Mouse (Mus musculus) kidney, postnatal 0 days (tissue): ENCODE measurements around the gene Neurl2. TPM values are rescaled to one million over a fixed set of nuclear protein-coding genes. Genes with fewer than 3 reads are reported as not detected.
A peak's percentile ranks its signal among the peaks of the same experiment; 100 is the strongest.

ENCODE experiments used
- ATAC-seq: fragments of 200-750 bp; cut with Nextera tagmentation; replicated peaks from 2 replicates; pipeline ENCODE4 v1.8.0; 2017; ENCODE audit warnings: low read depth, moderate number of reproducible peaks, moderate TSS enrichment, moderate library complexity; ENCODE audit not compliant: low FRiP score
- DNase-seq: peaks from one replicate; pipeline ENCODE4 v3.0.0-alpha.2; 2016; ENCODE audit warnings: low spot score
- H3K27ac ChIP-seq: fragments of 300-500 bp; sonication (generic); 2 replicates; pipeline ENCODE4 v1.5.1; 2014; ENCODE audit warnings: mild to moderate bottlenecking
- H3K27me3 ChIP-seq: fragments of 300-500 bp; sonication (generic); 2 replicates; pipeline ENCODE4 v1.6.1; 2014; ENCODE audit warnings: low read length, mixed read lengths; ENCODE audit not compliant: insufficient read depth
- H3K36me3 ChIP-seq: fragments of 300-500 bp; sonication (generic); 2 replicates; pipeline ENCODE4 v1.6.1; 2014; ENCODE audit warnings: low read length, mixed read lengths; ENCODE audit not compliant: insufficient read depth
- H3K4me1 ChIP-seq: fragments of 300-500 bp; sonication (generic); replicated peaks from 2 replicates; pipeline ENCODE4 v1.6.1; 2014; ENCODE audit warnings: antibody characterized with exemption, low read length, mixed read lengths; ENCODE audit not compliant: insufficient read depth
- H3K4me2 ChIP-seq: fragments of 300-500 bp; sonication (generic); 2 replicates; pipeline ENCODE4 v1.6.1; 2014; ENCODE audit warnings: mild to moderate bottlenecking, low read length, moderate library complexity, mixed read lengths
- H3K4me3 ChIP-seq: fragments of 300-500 bp; sonication (generic); replicated peaks from 2 replicates; pipeline ENCODE4 v1.5.1; 2014; ENCODE audit warnings: low read depth, low read length
- H3K9ac ChIP-seq: fragments of 300-500 bp; sonication (generic); 2 replicates; pipeline ENCODE4 v1.6.1; 2014; ENCODE audit warnings: low read depth, low read length
- H3K9me3 ChIP-seq: fragments of 300-500 bp; sonication (generic); replicated peaks from 2 replicates; pipeline ENCODE4 v1.6.1; 2016; ENCODE audit warnings: low read length, inconsistent platforms, mixed read lengths
- CTCF ChIP-seq: IDR thresholded peaks from 2 replicates; pipeline ENCODE4 v1.5.1; 2016; ENCODE audit warnings: antibody characterized with exemption, low read depth, mild to moderate bottlenecking, moderate library complexity
- WGBS: fragments of 180-500 bp; shearing (Covaris S2); extraction: QIAGEN DNeasy Blood & Tissue Kit; methylation state at CpG from one replicate; pipeline ENCODE4 v1.1.7; 2014; 5-methylcytosine and 5-hydroxymethylcytosine counted together
- polyA plus RNA-seq: library from polyadenylated mRNA; unstranded; fragments of >200 nt; fragmentation: Nextera tagmentation; extraction: Ambion mirVana; gene quantifications from 2 replicates; pipeline ENCODE4 v1.2.1, GENCODE M21; 2015

Gene Neurl2
- polyA plus RNA-seq, 1 experiment from 2014 or later = 9.4 TPM

- Histone ChIP-seq H3K27ac (peak overlapping the region; percentile 90), H3K27me3 (no peaks in the 10 kb centered on the region), H3K4me3 (peak overlapping the region; percentile 67; the same call in 1 of the 2 replicates), H3K9me3 (no peaks in the 10 kb centered on the region), H3K36me3 (peaks cover 16% of the 10 kb centered on the region), H3K9ac (0 out of 2 replicates have a peak overlapping the region, but pooled peaks have one; percentile 76), H3K4me2 (peak overlapping the region; percentile 75), H3K4me1 (no peaks in the 10 kb centered on the region; the same call in 1 of the 2 replicates)
- DNase-seq = no peak
- no peak for ATAC-seq
- 75% methylated on average over 3 of the region's 3 CpGs for WGBS
- TF ChIP-seq CTCF = no peak
These were observed 46.2 kb downstream of the Neurl2 start for GRCm38 (mm10) chr2:164787032-164787431.

DNA sequence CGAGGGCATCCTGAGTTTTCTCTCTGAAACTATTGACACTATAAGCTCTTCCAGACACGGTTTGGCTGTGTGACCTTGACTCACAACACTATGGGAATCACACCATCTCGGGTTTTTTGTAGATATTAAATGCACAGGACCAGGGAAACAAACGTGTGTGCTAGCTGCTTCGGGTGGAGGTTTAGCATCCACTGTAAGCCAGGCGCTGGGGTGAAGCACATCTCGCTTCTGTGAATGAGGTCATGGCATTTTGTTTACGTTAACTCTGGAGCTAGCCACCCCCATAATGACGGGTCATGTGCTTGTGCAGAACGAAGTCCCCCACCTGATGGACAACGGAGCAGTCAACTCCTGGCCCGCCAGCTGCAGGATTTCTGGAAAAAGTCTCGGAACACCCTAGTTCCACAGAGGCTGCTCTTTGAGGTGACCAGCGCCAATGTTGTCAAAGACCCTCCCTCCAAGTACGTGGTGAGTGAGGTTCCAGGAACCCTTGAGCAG, 46.8 kb downstream of the Neurl2 start:
- no peaks in the 10 kb centered on the region for H3K27me3 ChIP-seq
- peak; percentile 51 for DNase-seq

DNA sequence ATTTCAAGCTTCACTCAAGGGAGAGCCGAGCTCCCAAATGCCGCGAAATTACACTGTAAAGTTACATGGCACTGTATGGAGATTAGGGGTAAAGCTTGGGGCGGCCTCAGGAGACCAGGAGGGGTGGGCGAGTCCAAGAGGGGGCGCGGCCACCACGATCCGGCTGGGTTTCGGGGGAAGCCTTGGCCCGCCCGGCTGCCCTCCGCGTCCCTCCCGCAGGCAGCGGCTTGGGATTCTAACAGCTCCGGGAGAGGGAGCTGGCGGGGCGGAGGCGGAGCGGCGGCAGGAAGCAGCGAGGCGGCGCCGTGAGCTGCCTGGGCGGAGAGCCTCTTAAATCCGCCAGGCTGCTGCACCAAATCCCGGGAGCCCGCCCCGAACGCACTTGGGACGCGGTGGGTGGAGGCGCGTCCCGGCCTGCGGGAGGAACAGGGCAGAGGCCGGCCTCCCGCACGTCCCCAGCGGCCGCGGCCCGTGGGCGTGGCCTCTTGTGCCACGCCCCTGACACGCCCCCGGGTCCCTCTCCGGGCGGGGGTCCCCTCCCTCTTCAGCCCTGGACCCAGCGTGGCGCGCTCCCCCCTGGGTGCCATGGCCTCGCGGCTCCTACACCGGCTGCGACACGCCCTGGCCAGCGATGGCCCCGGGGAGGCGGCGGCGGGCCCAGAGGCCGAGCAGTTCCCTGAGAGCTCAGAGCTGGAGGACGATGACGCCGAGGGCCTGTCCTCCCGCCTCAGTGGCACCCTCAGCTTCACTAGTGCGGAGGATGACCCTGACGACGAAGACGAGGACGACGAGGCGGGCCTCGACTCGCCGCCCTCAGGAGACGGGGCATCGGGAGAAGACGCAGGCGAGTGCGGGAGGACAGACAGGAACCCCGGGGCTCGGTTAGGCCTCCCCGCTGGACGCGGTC, 47.5 kb downstream of the Neurl2 start, which contains the start of gene Snx21:
TSS of gene Snx21 (plus strand) at position 343 of the 907 bp plus-strand sequence.
- peak within 1 kb of the TSS; percentile 67 for H3K4me3 ChIP-seq
- no peaks in the 10 kb centered on the region for H3K27me3 ChIP-seq
- peak; percentile 92 for DNase-seq
- H3K36me3 ChIP-seq = peaks cover 4% of the 10 kb centered on the region; the same call in 1 of the 2 replicates
- ATAC-seq = peak; percentile 87
- H3K4me2 ChIP-seq = peak within 1 kb of the TSS; percentile 75
- H3K9me3 ChIP-seq = no peaks in the 10 kb centered on the region
- WGBS = under 1% methylated on average over 75 of the region's 89 CpGs
- H3K9ac ChIP-seq = peak within 1 kb of the TSS; percentile 76
- H3K4me1 ChIP-seq = no peaks in the 10 kb centered on the region; the same call in 1 of the 2 replicates
- peak within 1 kb of the TSS; percentile 90 for H3K27ac ChIP-seq
- TF ChIP-seq CTCF = peak; percentile 65

More for the DNA sequence above, 46.8 kb downstream of the Neurl2 start:
- Histone ChIP-seq H3K9me3 (no peaks in the 10 kb centered on the region), H3K4me1 (no peaks in the 10 kb centered on the region; the same call in 1 of the 2 replicates), H3K9ac (peak overlapping the region; percentile 76), H3K4me3 (peak overlapping the region; percentile 67), H3K4me2 (peak overlapping the region; percentile 75), H3K36me3 (peaks cover 10% of the 10 kb centered on the region; the same call in 1 of the 2 replicates), H3K27ac (peak overlapping the region; percentile 90)
- no peak for ATAC-seq
- 6% methylated on average over 15 of the region's 15 CpGs for WGBS
- no peak for TF ChIP-seq CTCF

- no peaks in the 10 kb centered on the region; the same call in 1 of the 2 replicates for H3K4me1 ChIP-seq
- 3% methylated on average over 7 of the region's 7 CpGs for WGBS
- DNase-seq (no peak), ATAC-seq (no peak)
- no peaks in the 10 kb centered on the region for H3K36me3 ChIP-seq
- no peak for TF ChIP-seq CTCF
- H3K27me3 ChIP-seq = no peaks in the 10 kb centered on the region
- peak overlapping the region; percentile 67 for H3K4me3 ChIP-seq
- no peaks in the 10 kb centered on the region for H3K9me3 ChIP-seq
- peak overlapping the region; percentile 76 for H3K9ac ChIP-seq
- H3K27ac ChIP-seq = peak overlapping the region; percentile 90
- peak overlapping the region; percentile 75 for H3K4me2 ChIP-seq
These were observed 48.3 kb downstream of the Neurl2 start for GRCm38 (mm10) chr2:164784869-164785420.

- peak; percentile 60 for DNase-seq
- no peak for ATAC-seq
- WGBS = 70% methylated on average over 7 of the region's 7 CpGs
- H3K9ac ChIP-seq = no peak overlapping the region
- peak; percentile 62 for TF ChIP-seq CTCF
- no peaks in the 10 kb centered on the region; the same call in 1 of the 2 replicates for H3K4me1 ChIP-seq
- H3K9me3 ChIP-seq = no peaks in the 10 kb centered on the region
- H3K27me3 ChIP-seq = no peaks in the 10 kb centered on the region
- no peak overlapping the region for H3K4me3 ChIP-seq
- no peak overlapping the region for H3K27ac ChIP-seq
- no peak overlapping the region for H3K4me2 ChIP-seq
- H3K36me3 ChIP-seq = no peaks in the 10 kb centered on the region
These were observed 49.2 kb downstream of the Neurl2 start for GRCm38 (mm10) chr2:164783926-164784581.
